Mouse (Mus musculus) layer of hippocampus, adult 8-10 months (tissue): ENCODE measurements around the gene Nedd4. TPM values are rescaled to one million over a fixed set of nuclear protein-coding genes. Genes with fewer than 3 reads are reported as not detected.

ENCODE experiments used
- DNase-seq, 2 experiments: peaks; one replicate each; pipeline ENCODE4 v3.0.0; 2022; ENCODE audit warnings: low spot score in 2 of 2
- total RNA-seq, 4 experiments: library from RNA; stranded (reverse); gene quantifications; 2 replicates each; pipeline ENCODE4 v1.2.4; 2022

The Nedd4 gene
- total RNA-seq, 4 experiments from 2014 or later, result 261 to 316 (median 281) TPM

DNA sequence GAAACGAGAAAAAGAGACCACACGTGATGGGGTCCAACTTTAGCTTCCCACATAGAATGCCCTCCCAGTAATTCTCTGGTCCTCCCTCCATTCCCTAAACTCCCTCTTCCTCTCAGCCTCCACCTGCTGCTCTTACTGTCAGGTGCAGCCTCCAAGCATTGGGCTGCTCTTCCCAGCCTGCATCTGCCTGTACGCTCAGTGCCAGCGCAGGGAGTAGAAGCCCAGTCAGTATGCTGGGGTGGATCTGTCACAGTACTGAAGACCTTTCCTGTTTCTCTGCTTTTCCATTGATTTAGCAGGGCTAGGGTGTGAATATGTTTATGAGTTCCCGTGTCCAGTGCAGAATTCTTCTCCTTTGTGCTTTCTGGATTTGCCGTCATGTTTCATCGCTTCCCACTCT lies 54.1 kb downstream of the Nedd4 start:
- no peak for DNase-seq

DNA sequence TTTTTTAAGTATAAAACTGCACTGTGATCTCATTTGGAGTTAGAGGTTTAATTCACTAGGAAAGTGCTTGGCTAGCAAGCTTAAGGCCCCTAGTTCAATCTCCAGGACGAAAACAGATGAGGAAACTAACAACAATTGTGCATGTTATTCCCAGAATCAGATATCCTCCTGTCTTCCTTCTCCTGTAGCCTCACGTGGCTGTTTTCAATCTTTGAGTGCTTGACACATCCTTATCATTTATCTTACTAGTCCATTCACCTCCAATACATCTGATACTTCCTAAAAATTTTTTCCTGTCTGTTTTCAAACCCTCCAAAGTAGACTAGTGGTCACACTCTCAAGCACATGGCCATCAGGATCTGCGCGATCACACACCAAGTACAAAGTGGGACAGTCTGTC lies 57.0 kb downstream of the Nedd4 start:
- no peak for DNase-seq

DNA sequence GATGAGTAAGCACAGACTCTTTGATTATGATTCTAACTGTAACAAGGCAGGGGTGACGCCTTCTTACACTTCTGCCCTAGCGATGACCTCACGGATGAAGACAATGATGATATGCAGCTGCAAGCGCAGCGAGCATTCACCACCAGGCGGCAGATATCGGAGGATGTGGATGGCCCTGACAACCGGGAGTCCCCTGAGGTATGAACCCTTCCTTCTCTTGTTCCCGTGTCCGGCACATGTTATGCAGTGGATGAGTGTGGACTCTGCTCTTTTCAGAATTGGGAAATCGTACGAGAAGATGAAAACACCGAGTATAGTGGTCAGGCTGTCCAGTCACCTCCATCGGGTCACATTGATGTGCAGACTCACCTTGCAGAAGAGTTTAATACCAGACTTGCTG lies 59.1 kb downstream of the Nedd4 start:
- no peak for DNase-seq

DNA sequence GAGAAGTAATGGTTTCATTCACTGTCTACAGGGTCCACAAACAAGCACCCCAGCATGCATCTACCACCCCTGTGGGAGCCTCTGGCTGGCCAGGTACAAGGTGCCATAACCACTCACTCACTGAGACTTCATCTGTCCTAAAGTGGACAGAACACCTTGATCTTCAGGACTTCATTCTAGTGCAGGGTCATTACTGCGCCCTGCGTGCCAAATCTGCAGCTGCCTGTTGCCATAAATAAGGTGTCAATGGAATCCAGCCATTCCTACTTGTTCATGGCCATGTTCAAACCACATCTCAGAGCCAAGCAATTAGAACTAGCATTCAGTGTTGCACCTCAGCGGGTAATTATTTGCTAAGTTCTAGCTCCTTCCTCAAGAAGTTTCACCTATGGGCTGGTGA lies 60.5 kb downstream of the Nedd4 start:
- no peak for DNase-seq

DNA sequence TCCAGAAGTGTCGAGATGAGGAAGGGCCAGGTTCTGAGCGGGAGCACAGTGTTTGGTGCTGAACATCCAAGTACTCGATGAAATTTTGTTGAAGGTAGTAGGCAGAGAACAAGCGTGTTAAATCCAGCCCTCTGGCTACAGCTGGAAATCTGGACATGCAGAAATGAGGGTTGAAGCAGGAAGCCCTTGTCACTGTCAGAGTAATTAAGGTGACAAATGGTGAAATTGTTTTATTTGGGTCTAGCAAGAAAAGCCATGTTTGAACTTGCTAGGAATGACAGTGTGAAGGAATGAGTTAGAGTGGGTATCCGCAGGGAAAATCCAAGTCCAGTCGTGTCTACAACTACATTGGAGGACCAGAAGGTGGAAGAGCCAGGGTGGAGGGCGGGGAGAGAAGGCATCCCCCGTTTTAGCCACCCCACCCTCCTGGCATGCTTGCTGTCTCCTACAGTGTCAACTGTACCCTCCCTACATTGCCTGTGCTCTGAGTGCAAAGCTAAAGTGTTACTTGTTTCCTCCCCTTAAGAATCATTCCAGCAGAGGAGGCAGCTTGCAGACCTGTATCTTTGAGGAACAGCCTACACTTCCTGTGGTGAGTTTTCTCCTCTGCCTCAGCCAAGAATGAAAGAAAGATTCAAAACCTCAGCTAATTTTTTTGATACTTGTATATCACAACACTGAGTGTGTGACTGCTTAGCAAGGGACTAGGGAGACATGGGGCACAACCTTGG lies 62.5 kb downstream of the Nedd4 start:
- no peak for DNase-seq

DNA sequence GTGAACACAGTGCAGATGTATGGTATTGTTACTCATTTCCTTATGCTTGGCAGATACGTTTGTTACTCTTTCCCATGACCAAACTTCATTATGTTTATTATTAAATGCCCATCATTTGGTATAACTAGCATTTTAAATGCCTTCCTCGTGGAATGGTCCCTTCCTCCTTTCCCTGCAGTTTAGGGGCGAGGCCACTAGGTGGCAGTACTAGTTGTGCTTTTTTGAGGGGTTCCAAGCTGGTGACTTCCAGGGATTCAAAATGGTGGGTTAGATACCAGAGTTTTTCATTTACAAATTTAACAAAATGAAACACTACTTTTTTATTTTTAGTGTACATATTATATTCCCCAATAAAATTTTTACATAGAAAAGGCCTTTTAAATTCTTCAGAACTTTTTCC lies 71.8 kb downstream of the Nedd4 start:
- DNase-seq, result peak in 1 of 2 experiments; percentile 56

DNA sequence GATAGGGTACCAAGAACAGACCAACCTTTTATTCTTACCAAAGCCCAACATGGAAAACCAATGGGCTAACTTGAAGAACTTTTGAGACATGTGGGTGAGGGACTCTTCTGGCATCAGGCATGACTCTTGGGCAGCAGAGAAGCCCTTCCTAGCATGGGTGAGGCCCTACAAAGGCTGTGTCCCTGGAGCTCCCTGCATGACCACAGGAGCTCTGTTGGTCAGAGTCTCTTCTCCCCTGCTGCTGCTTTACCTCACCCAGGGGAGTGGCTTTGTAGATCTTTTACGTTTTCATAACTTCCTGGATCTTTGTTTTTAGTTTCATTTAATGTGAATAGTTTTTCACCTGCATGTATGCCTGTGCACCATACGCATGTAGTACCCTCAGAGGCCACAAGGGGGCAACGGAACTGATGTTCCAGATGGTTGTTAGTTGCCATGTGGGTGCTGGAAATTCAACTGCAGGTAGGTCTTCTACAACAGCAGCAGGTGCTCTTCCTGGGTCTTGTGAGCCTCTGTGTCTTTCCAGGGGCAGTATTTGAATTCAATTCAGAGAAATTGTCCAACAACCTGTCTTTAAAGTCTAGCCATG lies 73.8 kb downstream of the Nedd4 start:
- no peak for DNase-seq

DNA sequence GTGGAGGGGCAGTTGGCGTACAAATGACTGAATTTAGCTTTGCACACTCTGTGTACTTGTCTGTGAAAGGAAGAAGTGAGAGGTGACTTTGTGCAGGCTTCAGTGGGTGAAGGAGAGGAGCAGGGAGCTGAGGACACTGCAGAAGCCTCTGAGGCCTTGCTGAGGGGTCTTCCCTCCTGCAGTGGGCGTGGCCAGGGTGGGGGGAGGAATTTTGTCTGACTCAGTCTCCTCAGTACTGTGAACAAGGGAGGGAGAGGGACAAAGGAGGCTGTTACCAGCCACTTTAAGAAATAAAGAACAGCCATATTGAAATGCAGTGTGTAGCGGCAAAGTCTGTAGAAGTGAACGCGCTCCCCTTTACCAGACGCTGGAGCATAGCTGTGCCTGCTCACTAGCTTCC lies 79.1 kb downstream of the Nedd4 start:
- no peak for DNase-seq

DNA sequence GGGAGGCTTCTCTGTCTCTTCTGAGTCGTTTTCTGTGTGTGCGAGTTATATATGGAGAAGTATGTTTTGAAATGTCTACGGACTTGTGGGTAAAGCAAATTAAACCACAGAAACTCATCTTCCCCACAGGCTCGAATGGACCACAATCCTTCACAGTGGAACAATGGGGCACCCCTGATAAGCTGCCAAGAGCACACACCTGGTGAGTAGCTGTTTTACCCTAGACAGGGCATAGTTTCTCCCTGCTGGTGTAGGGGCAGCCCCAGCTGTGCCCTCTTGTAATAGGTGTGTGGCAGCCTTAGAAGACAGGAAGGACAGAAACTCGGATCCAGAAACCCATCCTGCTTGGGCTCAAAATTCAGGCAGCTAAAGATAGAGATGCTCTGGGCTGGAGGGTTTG lies 84.1 kb downstream of the Nedd4 start:
- no peak for DNase-seq

DNA sequence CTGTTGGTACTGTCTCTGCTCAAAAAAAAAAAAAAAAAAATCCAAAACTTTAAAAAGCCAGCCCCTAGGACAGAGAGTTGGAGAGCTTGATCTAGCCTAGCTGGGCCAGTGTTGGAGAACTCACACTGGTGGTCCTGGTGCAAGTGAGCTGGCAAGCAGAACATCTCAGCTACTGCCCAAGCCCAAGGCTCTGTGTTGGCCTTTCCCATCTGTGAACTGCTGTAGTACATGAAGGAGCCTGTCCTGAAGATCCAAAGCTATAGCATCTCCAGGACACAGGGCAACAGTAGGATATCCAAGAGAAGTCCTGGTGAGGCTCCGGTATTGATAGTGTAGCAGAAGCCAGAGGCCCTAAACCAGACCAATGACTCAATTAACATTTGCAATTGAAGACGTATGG lies 88.1 kb downstream of the Nedd4 start:
- DNase-seq, result no peak

DNA sequence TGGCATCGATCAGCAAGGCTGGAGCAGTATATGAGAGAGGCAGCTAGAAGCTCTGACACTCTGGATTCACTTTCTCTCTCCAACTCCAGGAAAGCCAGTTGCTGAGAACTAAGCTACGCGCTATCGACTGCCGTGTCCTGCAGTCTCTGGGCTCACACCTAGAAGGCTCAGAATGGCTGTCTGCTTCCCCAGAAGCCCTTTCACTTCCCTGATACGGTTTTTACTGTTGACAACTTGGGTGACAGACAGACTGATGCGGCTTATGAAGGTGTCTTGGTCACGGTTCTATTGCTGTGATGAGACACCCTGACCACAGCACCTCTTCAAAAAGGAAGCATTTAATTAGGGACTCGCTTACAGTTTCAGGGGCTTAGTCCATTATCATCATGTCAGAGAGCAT lies 90.5 kb downstream of the Nedd4 start:
- no peak for DNase-seq

DNA sequence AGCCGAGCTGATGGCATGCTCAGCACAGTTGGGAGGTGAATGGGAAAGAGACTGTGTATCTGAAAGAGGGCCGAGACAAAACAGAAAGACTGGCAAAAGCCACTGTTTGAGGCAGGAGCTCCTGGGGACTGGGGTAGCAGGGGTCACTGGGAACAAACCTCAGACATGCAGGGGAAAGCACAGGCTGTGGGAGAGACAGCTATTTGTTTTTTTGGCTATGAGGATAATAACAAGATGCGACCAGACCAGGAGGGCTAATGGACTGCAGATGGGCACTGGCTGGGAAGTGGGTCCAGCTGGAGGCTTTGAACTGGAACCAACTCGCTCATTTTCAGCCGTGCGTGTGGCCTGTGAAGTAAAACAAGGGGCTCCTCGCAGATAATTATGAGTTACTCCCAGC lies 91.6 kb downstream of the Nedd4 start:
- DNase-seq, result no peak

DNA sequence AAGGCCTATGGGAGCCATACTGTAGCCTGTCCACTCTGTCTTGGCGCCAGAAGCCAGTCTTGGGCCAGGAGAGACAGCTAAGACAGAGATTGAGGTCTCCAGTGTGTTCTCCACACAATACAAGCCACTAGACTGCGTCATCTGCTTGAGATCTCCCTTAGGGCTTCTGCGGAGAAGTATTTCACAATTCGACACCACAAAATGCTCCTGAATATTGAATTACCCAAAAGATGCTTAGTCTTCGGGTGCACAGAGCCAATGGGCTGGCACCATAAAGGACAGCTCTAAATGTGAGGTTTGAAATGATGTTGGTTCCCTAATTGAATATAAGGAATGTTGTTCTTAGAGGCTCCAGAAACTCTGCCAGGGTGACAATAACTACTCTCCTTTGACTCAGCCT lies 95.0 kb downstream of the Nedd4 start:
- no peak for DNase-seq

DNA sequence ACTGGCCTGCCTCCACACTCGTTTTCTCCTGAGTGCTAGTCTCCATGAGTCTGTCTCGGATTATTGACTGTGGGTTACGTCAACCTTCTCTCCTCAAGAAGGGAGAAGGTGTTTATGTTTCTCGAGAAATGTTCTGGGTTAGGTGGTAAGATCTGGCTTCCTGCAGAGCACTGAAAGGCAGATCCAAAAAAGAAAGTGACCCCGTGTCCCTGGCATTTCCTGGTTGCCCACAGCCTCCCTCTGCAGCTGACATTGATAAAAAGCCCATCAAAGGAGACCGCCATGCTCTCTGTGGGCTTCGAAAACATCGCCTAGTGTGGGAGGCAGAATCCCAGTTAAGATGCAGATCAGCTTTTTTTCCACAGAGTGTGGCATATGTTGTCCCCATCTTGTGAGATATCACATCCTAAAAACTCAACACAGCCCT lies 96.6 kb downstream of the Nedd4 start:
- DNase-seq, result peak in 1 of 2 experiments; percentile 52

DNA sequence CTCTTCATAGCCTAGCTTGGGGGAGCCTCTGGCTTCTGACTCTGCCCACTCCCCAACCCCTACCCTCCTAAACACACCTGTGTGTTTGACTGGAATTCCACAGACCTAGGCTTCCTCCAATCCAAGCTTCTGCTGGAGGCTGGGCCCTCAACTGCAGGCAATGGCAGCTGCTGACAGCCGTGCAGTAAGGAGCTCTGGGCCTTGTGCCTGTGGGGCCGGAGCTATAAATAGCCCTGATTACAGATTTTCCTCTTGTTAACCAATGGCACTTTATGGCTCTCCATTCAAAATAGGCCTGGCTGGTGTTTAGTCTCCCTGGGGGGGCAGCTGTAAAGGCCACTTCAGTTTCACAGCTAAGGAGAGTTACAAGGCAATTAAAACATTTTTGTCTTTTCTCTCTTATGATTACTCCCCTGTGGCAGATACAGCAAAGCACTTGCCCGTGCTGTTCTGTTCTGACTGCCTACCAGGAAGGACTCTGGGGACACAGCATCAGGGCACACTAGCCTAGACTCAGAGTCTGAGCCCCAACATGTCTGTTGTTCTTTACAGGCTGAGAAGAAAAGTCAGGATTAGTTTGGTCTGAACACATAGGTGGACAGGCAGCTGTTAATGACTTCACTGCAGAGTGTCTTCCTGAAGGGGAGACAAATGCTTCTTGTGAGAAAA lies 101.0 kb downstream of the Nedd4 start:
- DNase-seq, result no peak

DNA sequence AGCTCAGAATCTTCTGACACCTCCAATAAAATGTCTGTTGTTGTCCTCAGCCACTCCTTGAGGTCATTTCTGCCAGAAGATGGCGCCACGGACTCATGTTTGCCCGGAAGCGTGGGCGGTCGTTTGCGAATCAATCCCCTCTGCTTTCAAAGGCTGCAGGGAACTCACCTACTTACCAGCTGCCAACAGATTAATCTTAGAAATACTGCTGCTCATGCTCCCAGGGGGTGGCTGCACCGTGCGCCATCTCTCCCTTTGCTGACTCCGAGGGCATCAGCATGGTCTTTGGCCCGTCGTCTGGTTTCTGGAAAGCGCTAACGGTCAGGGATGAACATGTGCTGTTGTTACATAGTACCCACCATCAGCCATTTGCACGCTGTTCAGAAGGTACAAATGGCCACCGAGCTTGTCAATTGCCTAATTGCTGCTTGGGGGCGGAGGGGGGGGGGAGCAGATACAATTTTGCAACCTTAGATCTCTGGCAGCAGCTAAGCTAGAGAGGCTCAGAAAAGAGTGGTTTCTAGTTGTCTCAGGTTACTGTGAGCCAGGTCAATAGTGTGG lies 104.7 kb downstream of the Nedd4 start:
- peak; percentile 91 to 95 for DNase-seq

DNA sequence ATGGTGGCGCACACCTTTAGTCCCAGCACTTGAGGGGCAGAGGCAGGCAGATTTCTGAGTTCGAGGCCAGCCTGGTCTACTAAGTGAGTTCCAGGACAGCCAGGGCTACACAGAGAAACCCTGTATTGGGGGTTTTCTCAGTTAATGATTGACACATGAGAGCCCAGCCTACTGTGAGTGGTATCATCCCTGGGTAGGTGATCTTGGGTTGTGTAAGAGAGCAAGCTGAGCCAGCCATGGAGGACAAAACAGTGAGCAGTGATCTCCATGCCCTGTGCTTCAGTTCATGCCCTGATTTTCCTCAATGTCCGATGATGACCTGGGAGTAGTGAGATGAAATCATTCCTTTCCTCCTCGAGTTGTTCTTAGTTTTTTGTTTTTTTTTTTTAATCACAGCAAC lies 112.9 kb downstream of the Nedd4 start:
- DNase-seq, result no peak

DNA sequence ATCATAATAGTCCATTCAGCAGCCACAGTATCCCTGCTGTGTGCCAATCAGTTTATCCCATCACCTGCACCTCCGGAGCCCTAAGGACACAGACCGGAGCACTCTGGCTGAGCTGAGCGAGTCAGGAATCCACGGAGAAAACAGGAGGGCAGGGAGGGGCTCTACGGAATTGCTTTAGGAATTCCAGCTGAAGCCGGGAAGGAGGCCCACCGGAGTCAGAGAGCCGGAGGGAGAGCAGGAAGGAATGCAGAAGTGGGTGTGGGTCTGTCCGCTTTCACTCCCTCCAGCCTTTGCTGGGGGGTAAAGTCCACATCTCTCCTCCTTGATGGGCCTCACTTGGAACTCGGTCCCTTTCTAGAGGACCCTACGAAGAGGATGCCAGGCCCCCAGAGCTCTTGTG lies 116.9 kb downstream of the Nedd4 start:
- DNase-seq, result no peak

DNA sequence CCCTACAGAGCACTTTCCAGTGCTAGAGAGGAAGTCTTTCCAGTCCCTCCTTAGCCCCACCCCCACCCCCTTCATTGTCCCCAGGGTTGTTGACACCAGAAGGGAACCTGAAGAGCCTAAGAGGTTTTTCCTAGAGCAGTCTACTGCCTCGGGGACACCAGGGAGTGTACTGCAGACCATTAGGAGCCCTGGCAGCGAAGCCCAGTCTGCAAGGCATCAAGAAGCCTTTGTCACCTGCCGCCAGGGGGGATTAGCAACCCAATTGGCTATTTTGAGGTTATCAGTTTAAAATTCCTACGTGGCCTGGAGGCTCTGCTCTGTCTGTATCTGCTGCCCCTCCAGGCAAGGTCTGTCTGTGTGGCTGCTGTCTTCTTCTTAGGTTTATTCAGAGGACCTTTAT lies 117.6 kb downstream of the Nedd4 start:
- DNase-seq, result no peak

DNA sequence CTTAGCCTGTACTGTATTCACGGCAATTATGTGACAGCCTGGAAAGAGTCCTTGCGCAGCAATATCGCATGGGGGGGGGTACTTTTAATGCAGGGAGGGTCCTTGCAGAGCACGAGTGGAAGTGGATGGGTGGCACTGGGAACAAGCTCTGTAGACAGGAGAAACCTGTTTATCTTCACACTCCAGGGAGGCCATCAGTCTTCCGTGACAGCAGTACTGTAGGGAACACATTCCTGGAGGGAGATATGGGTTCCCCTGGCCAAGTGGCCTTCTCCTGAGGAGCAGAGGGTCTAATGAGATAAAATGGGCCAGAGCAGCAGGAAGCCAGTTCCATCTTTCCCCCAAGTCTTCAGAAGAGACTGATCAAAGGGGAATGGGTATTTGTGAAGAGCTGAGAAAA lies 118.5 kb downstream of the Nedd4 start:
- DNase-seq, result no peak

DNA sequence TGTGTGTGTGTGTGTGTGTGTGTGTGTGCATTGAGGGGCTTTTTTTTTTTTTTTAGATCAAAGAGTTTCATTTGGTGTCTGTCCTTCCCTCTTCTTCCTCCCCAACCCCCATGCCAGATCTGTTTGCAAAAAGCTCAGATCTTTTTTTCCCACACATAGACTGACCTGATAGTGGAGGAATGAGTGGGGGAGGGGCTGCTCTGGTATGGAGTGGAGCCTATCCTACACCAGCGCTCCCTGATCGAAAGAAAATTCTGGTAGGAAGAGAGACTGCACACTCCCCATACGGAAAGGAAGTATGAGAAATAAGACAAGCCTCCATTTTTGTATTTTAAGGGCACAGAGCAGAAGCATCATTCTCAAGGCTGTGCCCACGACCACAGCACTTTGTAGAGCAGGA lies 119.3 kb downstream of the Nedd4 start:
- no peak for DNase-seq

DNA sequence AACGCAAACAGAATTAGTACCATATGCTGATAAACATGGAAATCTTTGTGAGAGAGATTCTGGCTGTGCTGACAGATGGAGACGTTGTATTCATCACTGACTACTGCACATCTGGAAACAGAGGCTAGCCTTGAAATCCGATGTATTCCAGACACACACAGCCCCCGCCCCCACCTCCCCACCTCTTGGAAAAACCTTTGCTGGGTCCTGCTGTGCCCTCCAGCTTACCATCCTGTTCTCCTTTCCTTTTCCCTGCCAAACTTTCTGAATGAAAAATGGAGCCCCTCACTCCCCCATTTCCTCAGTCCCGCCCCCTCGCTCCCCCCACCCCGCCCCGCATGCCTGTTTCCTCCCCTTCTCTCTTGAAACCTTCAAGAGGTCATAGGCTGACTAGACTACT lies 120.0 kb downstream of the Nedd4 start:
- no peak for DNase-seq

DNA sequence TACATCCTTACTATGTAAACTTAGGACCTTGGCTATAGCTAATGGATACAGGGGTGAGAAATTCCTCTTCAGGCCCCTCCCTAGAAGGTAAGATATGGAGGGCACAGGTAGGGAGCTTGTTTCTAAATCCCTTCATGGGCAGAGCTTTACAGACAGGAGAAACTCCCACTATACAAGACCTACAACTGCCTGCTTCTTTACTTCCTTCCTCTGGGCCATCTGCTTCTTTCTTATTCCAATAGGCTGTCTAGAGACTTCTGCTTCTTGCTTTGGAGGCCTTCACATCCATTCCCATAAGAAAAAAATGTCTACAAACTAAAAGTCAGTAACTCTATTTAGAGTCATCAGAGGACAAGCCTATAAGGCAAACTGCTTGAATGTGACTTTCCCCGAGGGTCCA lies 125.6 kb downstream of the Nedd4 start:
- DNase-seq, result no peak
